Mouse (Mus musculus) ES-E14 (cell line): Measurements from ENCODE around the gene Bcl9l. TPM values are rescaled to one million over a fixed set of nuclear protein-coding genes. Genes with fewer than 3 reads are reported as not detected.

Experiments used
- DNase-seq: peaks from one replicate; pipeline ENCODE4 v3.0.0-alpha.2; 2013; ENCODE audit warnings: low read depth, low spot score
- H3K27ac ChIP-seq: 2 replicates; pipeline ENCODE4 v1.5.1; 2012; ENCODE audit warnings: low read depth, mild to moderate bottlenecking, low read length, moderate library complexity, mixed read lengths; ENCODE audit not compliant: poor library complexity, insufficient read depth, severe bottlenecking
- H3K36me3 ChIP-seq: 2 replicates; pipeline ENCODE4 v1.6.1; 2012; ENCODE audit warnings: mild to moderate bottlenecking, low read length, moderate library complexity, mixed read lengths; ENCODE audit not compliant: control insufficient read depth, poor library complexity, insufficient read depth, severe bottlenecking
- H3K4me1 ChIP-seq, 2 experiments: fragments of 150-350 bp in 1 of 2; sonication (generic) in 1 of 2; 2 replicates each; pipeline ENCODE4 v1.6.1; 2012; ENCODE audit warnings: low read length in 2 of 2, mild to moderate bottlenecking in 1 of 2, mixed read lengths in 1 of 2; ENCODE audit not compliant: control insufficient read depth in 2 of 2, insufficient read depth in 2 of 2, poor library complexity in 1 of 2
- H3K4me3 ChIP-seq, 2 experiments: fragments of 150-350 bp in 1 of 2; sonication (generic) in 1 of 2; 2 replicates each; pipeline ENCODE4 v1.5.1; 2012; ENCODE audit warnings: low read length in 2 of 2, low read depth in 1 of 2, mild to moderate bottlenecking in 1 of 2, mixed read lengths in 1 of 2; ENCODE audit not compliant: insufficient read depth in 1 of 2, poor library complexity in 1 of 2, severe bottlenecking in 1 of 2
- H3K9ac ChIP-seq: 2 replicates; pipeline ENCODE4 v1.6.1; 2012; ENCODE audit warnings: low read depth, mild to moderate bottlenecking, low read length, mixed read lengths; ENCODE audit not compliant: poor library complexity, insufficient read depth, severe bottlenecking
- H3K9me3 ChIP-seq: fragments of 150-350 bp; sonication (generic); 2 replicates; pipeline ENCODE4 v1.6.1; 2012; ENCODE audit warnings: low read depth, mild to moderate bottlenecking, low read length; ENCODE audit not compliant: control insufficient read depth, insufficient read depth
- CHD2 ChIP-seq: IDR thresholded peaks from 2 replicates; pipeline ENCODE4 v1.6.1; 2014; ENCODE audit warnings: mild to moderate bottlenecking, low read depth, low read length, inconsistent platforms
- HCFC1 ChIP-seq: IDR thresholded peaks from 2 replicates; pipeline ENCODE4 v1.6.1; 2012; ENCODE audit warnings: low read length, inconsistent platforms, borderline replicate concordance; ENCODE audit not compliant: insufficient read depth
- MAFK ChIP-seq: IDR thresholded peaks from 2 replicates; pipeline ENCODE4 v1.6.1; 2014; ENCODE audit warnings: mild to moderate bottlenecking, low read depth, low read length, inconsistent platforms; ENCODE audit not compliant: insufficient read depth
- ZC3H11A ChIP-seq: IDR thresholded peaks from 2 replicates; pipeline ENCODE4 v1.6.1; 2012; ENCODE audit warnings: low read depth, mild to moderate bottlenecking, inconsistent platforms, low read length, borderline replicate concordance
- ZNF384 ChIP-seq: IDR thresholded peaks from 2 replicates; pipeline ENCODE4 v1.6.1; 2012; ENCODE audit warnings: low read depth, low read length, inconsistent platforms
- in situ Hi-C, 2 experiments: fragments of 600-800 bp; cut with MboI; formaldehyde crosslinking; loops; one replicate each; pipeline ENCODE4 v1.15.1; 2025; ENCODE audit warnings: low sequenced_read_pairs in 2 of 2, inconsistent platforms in 1 of 2; ENCODE audit not compliant: unreplicated experiment in 2 of 2
- total RNA-seq: library from RNA; depleted of rRNA; stranded (reverse); fragments of 300-350 nt; gene quantifications from 2 replicates; pipeline ENCODE4 v1.2.3, GENCODE M21; 2012

Gene Bcl9l
- total RNA-seq, 1 experiment = 6.7 TPM

- H3K9ac ChIP-seq = no peak overlapping the region
- H3K27ac ChIP-seq = no peak overlapping the region
- no peaks in the 10 kb centered on the region for H3K36me3 ChIP-seq
- no peaks in the 10 kb centered on the region for H3K9me3 ChIP-seq
- DNase-seq = no peak
- TF ChIP-seq ZC3H11A = no peak
- TF ChIP-seq MAFK = no peak
- no peak for TF ChIP-seq HCFC1
- no peak for TF ChIP-seq CHD2
- no peak for TF ChIP-seq ZNF384
- in situ Hi-C loops = no loop called here
- no peaks in the 10 kb centered on the region for H3K4me1 ChIP-seq
- no peak overlapping the region for H3K4me3 ChIP-seq
Observed at GRCm38 (mm10) chr9:44532991-44533580, 50.5 kb downstream of the Bcl9l start.

- Histone ChIP-seq H3K4me3 (no peak overlapping the region), H3K9ac (no peak overlapping the region), H3K36me3 (no peaks in the 10 kb centered on the region), H3K27ac (no peak overlapping the region), H3K9me3 (no peaks in the 10 kb centered on the region), H3K4me1 (peaks cover 0 to 4% of the 10 kb centered on the region in 2 experiments; a peak in 1 of 4 replicates)
- no peak for DNase-seq
- in situ Hi-C loops = no loop called here
- TF ChIP-seq HCFC1 (no peak), MAFK (no peak), CHD2 (no peak), ZC3H11A (no peak), ZNF384 (no peak)
Observed at GRCm38 (mm10) chr9:44537625-44538301, 55.1 kb downstream of the Bcl9l start.

- H3K27ac ChIP-seq = no peak overlapping the region
- in situ Hi-C loops = no loop called here
- peaks cover 0 to 4% of the 10 kb centered on the region in 2 experiments; a peak in 1 of 4 replicates for H3K4me1 ChIP-seq
- no peak for DNase-seq
- TF ChIP-seq MAFK (no peak), ZNF384 (no peak), HCFC1 (no peak), CHD2 (no peak), ZC3H11A (no peak)
- no peaks in the 10 kb centered on the region for H3K36me3 ChIP-seq
- H3K9ac ChIP-seq = no peak overlapping the region
- no peak overlapping the region for H3K4me3 ChIP-seq
- no peaks in the 10 kb centered on the region for H3K9me3 ChIP-seq
Observed at GRCm38 (mm10) chr9:44539816-44540421, 57.3 kb downstream of the Bcl9l start.

- no peak for DNase-seq
- H3K4me3 ChIP-seq = no peak overlapping the region
- no peaks in the 10 kb centered on the region for H3K9me3 ChIP-seq
- in situ Hi-C loops = no loop called here
- TF ChIP-seq ZC3H11A (no peak), ZNF384 (no peak), HCFC1 (no peak), MAFK (no peak), CHD2 (no peak)
- H3K36me3 ChIP-seq = no peaks in the 10 kb centered on the region
- H3K9ac ChIP-seq = no peak overlapping the region
- no peak overlapping the region for H3K27ac ChIP-seq
- peaks cover 0 to 4% of the 10 kb centered on the region in 2 experiments; a peak in 1 of 4 replicates for H3K4me1 ChIP-seq
Observed at GRCm38 (mm10) chr9:44540676-44541075, 58.1 kb downstream of the Bcl9l start.
